Mouse (Mus musculus) right cerebral cortex, adult 2 months (tissue): ENCODE measurements around the gene Gm13889.

ENCODE experiments used
- DNase-seq, 2 experiments: peaks; one replicate each; pipeline ENCODE4 v3.0.0; 2021 to 2022; ENCODE audit warnings: low spot score in 2 of 2

Gm13889 gene

GRCm38 (mm10) chr2:93958216-93958615 lies 1.2 kb upstream of the Gm13889 start:
- DNase-seq, result peak; percentile 47 to 49

DNA sequence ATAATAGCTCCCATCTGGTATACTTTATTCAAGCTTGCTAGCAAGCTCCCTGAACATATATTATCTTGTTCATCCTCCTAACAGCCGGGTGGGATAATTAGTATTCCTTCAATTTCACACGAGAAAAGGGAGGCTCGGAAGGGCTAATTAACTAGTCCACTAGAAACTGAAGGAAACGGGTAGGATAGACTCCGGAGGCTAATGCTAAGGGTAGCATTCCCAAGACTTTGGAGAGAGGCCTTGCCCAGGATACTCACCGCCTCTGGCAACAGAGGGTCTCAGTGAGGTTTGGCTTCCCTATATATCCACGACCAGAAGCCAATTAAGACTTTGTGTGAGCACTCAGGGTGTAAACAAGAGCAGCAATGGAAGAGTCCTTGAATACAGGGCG lies 779 bp upstream of the Gm13889 start:
- DNase-seq, result no peak

GRCm38 (mm10) chr2:93956331-93956801 lies 635 bp downstream of the Gm13889 start:
- DNase-seq, result peak; percentile 56 to 70

DNA sequence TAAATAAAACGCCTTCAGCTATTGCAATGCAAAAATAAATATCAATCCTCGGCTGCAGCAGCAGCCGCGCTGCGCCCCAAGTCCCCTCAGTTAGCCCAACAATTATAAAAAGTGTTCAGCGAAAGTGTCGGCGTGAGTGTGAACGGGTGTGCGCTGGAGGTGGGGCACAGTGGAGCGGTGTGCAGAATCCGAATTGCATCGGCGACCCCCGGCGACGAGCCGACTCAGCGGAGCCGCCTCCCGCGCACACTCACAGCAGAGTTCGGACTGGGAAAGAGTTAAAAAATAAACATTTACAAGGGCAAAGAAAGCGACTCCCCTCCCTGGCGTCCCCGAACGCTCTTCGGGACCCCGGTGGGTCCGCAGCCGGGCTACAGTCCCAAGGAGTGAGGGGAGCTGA lies 1.1 kb downstream of the Gm13889 start:
- no peak for DNase-seq

- peak; percentile 54 to 69 for DNase-seq
These were observed 2.0 kb downstream of the Gm13889 start for GRCm38 (mm10) chr2:93954781-93955578.

DNA sequence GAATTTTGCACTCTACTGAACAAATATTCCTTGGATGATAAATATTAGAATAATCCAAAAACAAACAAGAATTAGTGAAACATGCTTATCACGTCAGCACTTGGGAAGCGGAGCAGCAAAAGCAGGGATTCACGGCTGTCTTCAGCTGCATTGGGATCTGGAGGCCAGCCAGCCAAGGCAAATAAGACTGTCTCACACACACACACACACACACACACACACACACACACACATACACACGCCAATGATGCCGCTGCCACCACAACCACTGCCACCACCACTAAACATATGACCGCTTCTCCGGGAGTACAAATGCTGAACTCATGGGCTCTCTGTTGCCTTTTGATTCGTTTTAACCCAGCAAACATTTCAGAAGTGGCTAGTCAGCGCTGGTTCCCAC lies 3.3 kb downstream of the Gm13889 start:
- DNase-seq, result no peak

GRCm38 (mm10) chr2:93946976-93947375 lies 10.0 kb downstream of the Gm13889 start:
- no peak for DNase-seq

- DNase-seq, result no peak
These were observed 12.1 kb downstream of the Gm13889 start for GRCm38 (mm10) chr2:93944855-93945254.

- DNase-seq, result no peak
These were observed 12.9 kb downstream of the Gm13889 start for GRCm38 (mm10) chr2:93944099-93944498.

DNA sequence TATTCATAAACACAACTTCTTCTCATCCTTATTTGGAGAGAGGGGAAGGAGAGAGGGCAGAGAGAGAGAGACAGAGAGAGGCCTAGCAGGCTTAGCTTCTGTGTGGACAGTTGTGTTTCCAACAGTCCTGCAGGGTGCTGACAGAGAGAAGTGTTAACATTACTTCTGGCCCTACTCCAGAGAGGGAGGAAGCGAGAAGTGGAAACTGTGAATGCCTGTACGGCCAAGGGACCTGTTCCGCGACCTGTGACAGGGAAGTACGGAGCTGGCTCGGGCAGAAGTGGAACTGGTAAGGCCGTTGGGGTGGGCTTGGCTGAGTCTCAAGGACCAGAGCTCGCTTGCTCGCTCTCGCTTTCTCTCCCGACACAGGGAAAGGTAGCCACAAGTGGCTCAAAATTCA lies 15.3 kb downstream of the Gm13889 start:
- DNase-seq, result no peak

GRCm38 (mm10) chr2:93938534-93938933 lies 18.5 kb downstream of the Gm13889 start:
- no peak for DNase-seq

- DNase-seq, result no peak
These were observed 28.1 kb downstream of the Gm13889 start for GRCm38 (mm10) chr2:93928866-93929265.

GRCm38 (mm10) chr2:93927701-93928437 lies 29.1 kb downstream of the Gm13889 start:
- peak; percentile 48 to 56 for DNase-seq

DNA sequence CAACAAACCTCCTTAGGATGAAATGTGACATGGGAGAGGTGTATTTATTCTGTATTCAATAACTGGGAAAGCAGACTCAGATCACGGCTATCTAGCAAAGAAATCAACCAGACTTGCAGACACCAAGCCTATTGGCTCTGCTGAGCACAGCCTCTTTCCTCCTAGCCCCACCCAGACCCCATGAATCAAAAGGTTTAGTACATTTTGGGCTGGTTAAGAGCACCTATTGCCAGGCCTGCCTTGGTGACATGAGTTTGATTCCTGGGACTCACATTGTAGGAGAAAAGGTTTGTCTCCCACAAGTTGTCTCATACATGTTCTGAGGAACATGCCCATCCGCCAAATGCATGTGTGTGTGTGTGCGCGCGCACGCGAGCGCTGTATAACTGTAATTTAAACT lies 30.9 kb downstream of the Gm13889 start:
- DNase-seq, result no peak

GRCm38 (mm10) chr2:93919093-93919492 lies 37.9 kb downstream of the Gm13889 start:
- no peak for DNase-seq

DNA sequence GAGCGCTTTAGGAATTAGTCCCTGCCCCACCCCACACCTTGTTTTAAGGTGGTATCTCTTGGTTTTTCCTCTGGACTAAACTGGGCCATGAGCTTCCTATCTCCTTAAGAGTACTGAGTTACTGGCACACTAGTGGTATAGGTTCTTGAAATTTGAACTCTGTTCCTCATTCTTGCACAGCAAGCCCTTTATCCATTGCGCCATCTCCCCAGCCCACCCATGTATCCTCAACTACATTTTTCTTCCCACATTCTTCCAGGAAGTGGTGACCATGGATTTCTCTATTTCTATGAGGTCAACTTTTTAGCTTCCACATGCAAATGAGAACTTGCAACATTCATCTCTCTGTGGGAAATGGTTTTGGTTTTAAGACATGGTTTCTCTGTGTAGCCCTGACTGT lies 43.4 kb downstream of the Gm13889 start:
- no peak for DNase-seq

DNA sequence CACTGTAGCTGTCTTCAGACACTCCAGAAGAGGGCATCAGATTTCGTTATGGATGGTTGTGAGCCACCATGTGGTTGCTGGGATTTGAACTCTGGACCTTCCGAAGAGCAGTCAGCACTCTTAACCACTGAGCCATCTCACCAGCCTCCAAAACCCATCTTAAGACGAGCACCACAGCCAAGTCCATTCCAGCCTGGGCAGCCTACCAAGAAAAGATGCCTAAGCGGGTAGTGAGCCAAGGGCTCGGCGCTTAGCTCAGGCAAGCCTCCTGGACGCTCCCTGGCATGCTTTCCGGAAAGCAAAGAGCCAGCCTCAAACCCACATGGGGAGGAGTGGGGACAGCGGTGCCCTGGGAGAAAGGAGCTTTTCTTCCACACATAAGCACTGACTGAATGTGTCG lies 45.1 kb downstream of the Gm13889 start:
- DNase-seq, result no peak

DNA sequence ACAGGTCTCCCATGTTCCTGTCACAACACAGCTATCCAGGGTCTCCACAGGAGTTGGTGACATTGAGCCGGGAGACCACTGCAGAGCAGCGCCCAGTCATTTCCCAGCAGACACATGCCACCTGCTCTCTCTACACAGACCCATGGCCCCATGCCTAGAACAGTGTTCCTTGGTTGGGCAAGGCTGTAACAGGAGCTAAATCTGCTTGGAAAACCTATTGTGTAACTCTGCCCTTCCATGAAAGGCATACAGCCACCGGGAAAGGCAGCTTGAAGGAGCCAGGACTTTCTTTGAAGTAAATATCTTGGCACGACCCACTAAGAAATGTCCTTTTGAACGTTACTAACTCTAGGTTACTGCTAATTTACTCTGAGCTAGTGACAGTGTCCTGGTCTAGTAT lies 47.3 kb downstream of the Gm13889 start:
- no peak for DNase-seq

DNA sequence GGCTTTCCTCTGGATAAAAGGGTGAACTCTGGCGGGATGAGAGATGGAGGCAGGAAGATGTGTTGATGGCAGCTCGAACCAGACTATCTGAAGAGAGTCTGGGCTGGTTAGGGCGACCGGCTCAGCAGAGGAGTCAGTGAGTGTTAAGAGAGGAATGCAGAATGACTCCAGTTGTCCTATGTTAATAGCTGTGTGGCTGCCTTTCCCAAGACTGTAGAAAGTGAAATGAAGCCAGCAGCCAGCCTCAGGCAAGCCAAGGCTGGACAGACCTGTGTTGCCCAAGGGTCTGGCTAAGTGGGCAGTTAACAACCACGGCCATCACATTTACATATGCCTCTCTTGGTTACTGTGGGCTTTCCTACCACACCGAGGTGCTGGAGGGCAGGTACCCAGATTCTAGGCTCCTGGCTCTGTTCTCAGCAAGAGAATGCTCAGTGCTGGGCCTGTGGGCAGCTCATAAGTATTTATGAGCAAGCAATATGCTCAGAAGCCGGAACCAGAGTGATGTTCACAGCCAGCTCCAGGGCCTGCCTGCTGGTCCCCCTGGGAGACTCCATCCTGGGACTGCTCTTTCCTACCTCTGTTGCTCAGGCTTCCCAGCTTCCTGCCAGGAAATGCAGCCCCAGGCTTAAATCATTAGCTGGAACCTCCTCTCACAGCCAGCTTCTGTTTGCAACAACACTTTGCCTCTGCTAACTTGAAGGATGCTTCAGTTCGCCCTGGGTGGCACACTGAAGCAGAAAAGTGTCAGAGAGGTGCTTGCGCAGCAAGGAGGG lies 49.3 kb downstream of the Gm13889 start:
- DNase-seq, result no peak

GRCm38 (mm10) chr2:93906316-93906715 lies 50.7 kb downstream of the Gm13889 start:
- no peak for DNase-seq
